Mouse (Mus musculus): ENCODE data around the gene Kirrel3. TPM values are rescaled to one million over a fixed set of nuclear protein-coding genes. Genes with fewer than 3 reads are reported as not detected.

Kirrel3 gene
- polyA plus RNA-seq, 2 experiments from 2014 or later, result 0.41 TPM; not detected in 1

- no peak for ATAC-seq
These were observed 268.2 kb downstream of the Kirrel3 start for GRCm38 (mm10) chr9:34753891-34754290.

DNA sequence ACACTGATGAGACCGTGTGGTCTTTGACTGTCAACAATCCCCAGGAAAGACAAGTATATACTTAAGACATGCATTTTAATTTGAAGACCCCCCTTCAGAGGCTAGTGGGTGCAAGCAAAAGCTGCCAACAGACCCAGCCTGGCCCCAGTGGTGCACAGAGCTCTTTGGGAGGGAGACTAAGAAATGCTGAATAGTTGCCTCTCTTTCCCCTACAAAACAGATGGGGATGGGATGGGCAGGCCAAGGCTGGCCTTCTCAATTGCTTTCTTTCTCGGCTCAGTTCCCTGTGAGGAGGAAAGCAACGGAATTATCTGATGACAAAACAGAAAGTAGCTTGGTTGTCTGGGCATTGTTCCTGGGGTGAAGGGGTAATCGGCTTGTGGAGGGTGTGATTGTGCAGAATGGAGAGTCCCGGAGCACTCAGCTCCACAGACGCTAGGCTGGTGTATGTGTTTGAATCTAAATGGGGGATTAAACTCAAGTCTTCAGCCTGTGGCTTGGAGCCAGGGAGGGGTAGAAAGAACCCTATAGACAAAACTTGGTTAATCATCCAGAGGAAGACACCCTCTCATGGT lies 268.9 kb downstream of the Kirrel3 start:
- ATAC-seq, result no peak

GRCm38 (mm10) chr9:34756055-34756454 lies 270.4 kb downstream of the Kirrel3 start:
- no peak for ATAC-seq

GRCm38 (mm10) chr9:34758925-34759324 lies 273.2 kb downstream of the Kirrel3 start:
- no peak for ATAC-seq

- ATAC-seq, result no peak
These were observed 274.8 kb downstream of the Kirrel3 start for GRCm38 (mm10) chr9:34760521-34760920.

- ATAC-seq, result no peak
These were observed 281.3 kb downstream of the Kirrel3 start for GRCm38 (mm10) chr9:34766792-34767623.

- ATAC-seq, result no peak
These were observed 283.3 kb downstream of the Kirrel3 start for GRCm38 (mm10) chr9:34768961-34769360.

GRCm38 (mm10) chr9:34770951-34771350 lies 285.3 kb downstream of the Kirrel3 start:
- no peak for ATAC-seq

GRCm38 (mm10) chr9:34771401-34771800 lies 285.7 kb downstream of the Kirrel3 start:
- ATAC-seq, result no peak

DNA sequence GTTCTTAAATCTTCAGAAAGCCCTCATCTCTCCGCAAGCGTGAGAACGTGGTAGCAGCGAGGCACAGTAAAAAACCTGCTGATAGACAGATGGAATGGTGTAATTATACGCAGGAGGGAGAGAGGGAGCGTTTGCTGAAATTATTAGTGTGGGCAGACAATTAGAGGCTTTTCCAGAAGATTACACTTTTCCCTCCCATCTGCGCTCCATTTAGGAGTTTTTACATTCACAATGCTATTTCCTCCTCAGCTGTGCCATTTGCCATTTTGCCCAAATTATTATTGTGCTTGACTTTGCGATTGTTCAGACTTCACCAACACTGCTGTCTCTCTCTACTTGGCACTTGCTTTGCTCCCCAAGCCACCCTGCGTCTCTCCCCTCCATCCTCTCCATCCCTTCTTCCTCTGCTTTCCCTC lies 286.3 kb downstream of the Kirrel3 start:
- ATAC-seq, result no peak

- no peak for ATAC-seq
These were observed 295.7 kb downstream of the Kirrel3 start for GRCm38 (mm10) chr9:34781356-34781755.

- ATAC-seq, result no peak
These were observed 302.2 kb downstream of the Kirrel3 start for GRCm38 (mm10) chr9:34787915-34788314.

DNA sequence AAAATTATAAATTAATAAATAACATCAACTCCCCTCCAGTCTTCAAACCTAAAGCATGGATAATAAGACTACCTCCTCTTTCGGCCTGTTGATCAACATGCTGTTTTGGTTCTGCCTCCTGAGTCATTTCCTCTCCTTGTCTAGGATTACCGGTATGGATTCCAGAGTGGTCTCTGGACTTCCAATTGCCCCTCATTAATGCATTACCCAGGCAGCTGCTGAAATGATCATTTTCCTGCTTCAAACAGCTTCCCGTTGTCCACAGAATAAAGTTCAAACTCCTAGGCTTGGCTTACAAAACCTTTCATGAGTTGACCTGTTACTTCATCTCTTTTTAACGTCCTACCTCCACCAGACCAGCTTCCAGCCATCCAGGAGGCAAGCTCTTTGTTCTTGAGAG lies 309.5 kb downstream of the Kirrel3 start:
- no peak for ATAC-seq

GRCm38 (mm10) chr9:34797688-34798339 lies 312.1 kb downstream of the Kirrel3 start:
- ATAC-seq, result no peak

DNA sequence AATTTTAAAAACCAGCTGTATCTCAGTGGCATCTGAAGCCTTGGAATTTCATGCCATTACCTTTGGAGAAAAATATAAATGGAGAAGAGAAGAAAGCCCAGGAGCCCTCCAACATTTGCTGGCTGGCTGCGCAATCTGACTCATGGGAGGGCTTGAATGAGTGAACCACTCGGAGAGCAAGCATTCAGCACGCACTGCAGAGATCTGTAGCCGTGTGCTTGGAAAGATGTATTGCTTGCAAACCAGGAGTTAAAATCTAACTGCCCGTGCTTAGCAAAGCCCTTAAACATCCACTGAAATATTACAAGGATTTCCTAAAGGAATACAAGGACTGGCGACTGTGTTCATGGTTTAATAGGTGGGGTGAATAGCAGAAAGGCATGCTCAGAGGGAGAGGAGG lies 316.0 kb downstream of the Kirrel3 start:
- no peak for ATAC-seq

DNA sequence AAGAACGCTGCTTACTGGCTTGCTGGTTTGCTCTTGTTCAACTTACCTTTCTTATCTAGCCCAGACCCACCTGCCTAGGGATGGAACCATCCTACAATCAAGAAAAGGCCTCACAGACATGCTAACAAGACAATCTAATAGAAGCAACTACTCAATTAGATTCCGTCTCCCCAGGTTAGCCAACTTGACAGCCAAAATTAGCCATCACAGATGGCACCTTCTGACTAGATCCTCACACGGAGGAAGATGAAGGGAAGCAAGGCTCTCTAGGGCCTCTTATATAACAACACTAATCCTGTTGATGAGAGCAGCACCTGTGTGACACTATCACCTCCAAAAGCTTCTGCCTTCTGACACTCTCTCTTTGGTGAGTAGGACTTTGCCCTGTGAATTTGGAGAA lies 321.2 kb downstream of the Kirrel3 start:
- no peak for ATAC-seq

GRCm38 (mm10) chr9:34809993-34810513 lies 324.4 kb downstream of the Kirrel3 start:
- ATAC-seq, result no peak

- ATAC-seq, result no peak
These were observed 332.8 kb downstream of the Kirrel3 start for GRCm38 (mm10) chr9:34818325-34818976.

DNA sequence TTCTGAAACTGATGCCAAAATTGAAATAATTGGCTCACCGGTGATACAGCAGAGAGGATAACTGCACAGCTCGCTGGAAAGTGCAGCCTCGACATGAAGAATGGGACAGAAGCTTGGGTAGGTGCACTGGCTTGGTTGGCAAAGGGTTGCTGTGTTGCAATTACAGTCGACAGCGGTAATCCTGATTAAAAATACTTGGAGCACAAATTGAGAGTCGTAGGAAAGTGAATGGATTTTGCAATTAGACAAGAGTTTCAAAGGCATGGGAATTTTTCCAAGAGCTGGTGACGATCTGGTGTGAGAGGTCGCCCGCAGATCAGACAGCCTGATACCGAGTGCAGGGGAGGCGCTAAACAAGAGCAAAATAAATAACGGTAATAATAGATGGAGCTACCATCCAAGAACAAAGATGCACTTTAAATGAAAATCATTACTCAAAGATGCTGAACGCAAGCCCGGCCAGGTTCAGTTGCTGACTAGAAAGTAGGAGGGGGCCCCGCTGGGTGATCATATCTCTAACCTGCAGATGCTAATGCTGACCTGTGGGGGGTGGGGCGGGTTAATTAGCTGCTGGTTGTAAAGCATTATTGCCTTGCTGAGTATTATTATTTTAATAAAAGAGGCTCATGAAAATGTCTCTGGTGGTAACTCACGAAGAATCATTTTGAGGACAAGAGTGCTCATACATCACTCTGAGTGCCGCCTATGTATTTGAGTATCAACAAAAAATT lies 338.8 kb downstream of the Kirrel3 start:
- ATAC-seq, result no peak

DNA sequence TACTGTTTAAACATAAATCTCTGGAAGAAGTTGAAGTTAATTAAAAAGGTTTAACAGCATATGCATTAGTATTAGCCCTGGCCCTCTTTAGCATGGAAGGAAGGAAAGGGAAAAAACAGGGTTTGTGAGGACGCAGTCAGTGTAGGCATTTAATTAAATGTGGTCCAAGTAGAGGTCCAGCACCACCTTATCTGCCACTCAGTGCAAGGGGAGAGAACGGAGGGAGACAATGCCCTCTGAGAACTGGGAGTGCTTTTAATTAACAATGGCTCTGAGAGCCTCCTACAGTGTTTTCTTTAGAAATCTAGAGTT lies 339.4 kb downstream of the Kirrel3 start:
- no peak for ATAC-seq

- no peak for ATAC-seq
These were observed 339.8 kb downstream of the Kirrel3 start for GRCm38 (mm10) chr9:34825402-34826008.

- ATAC-seq, result no peak
These were observed 345.0 kb downstream of the Kirrel3 start for GRCm38 (mm10) chr9:34830696-34831095.
